Mouse (Mus musculus) C2C12 (cell line): Measurements from ENCODE around the gene Rgs6. TPM values are rescaled to one million over a fixed set of nuclear protein-coding genes. Genes with fewer than 3 reads are reported as not detected.

Experiments
- H3K27me3 ChIP-seq: one replicate; pipeline ENCODE4 v1.6.1; 2011; ENCODE audit not compliant: control insufficient read depth, insufficient read depth, insufficient read length
- H3K36me3 ChIP-seq: one replicate; pipeline ENCODE4 v1.6.1; 2011; ENCODE audit not compliant: control insufficient read depth, insufficient read depth
- H3K4me3 ChIP-seq: one replicate; pipeline ENCODE4 v1.5.1; 2011; ENCODE audit warnings: mild to moderate bottlenecking, control low read depth; ENCODE audit not compliant: poor library complexity, insufficient read depth, severe bottlenecking
- H3K79me2 ChIP-seq: one replicate; pipeline ENCODE4 v1.6.1; 2011; ENCODE audit not compliant: control insufficient read depth, insufficient read depth
- H3K79me3 ChIP-seq: one replicate; pipeline ENCODE4 v1.6.1; 2011; ENCODE audit warnings: low read depth, control low read depth
- H3ac ChIP-seq: one replicate; pipeline ENCODE3; 2011; ENCODE audit warnings: low read depth; ENCODE audit not compliant: control insufficient read depth, insufficient read length
- CEBPB ChIP-seq: IDR thresholded peaks from one replicate; pipeline ENCODE4 v1.6.1; 2011; ENCODE audit warnings: low read depth, mild to moderate bottlenecking, control low read depth, moderate library complexity
- CTCF ChIP-seq: IDR thresholded peaks from one replicate; pipeline ENCODE4 v1.5.1; 2011; ENCODE audit not compliant: control insufficient read depth, insufficient read depth, insufficient read length
- FOSL1 ChIP-seq: IDR thresholded peaks from one replicate; pipeline ENCODE4 v1.8.0; 2011; ENCODE audit warnings: mild to moderate bottlenecking, low read length; ENCODE audit not compliant: poor library complexity, insufficient read depth, severe bottlenecking
- MAX ChIP-seq: IDR thresholded peaks from one replicate; pipeline ENCODE4 v1.6.1; 2011; ENCODE audit warnings: mild to moderate bottlenecking, control low read depth
- MYOD1 ChIP-seq: IDR thresholded peaks from one replicate; pipeline ENCODE4 v1.6.1; 2011; ENCODE audit warnings: low read depth; ENCODE audit not compliant: control insufficient read depth, insufficient read length
- MYOG ChIP-seq: IDR thresholded peaks from one replicate; pipeline ENCODE4 v1.6.1; 2011; ENCODE audit not compliant: control insufficient read depth, insufficient read length; ENCODE audit errors: extremely low read depth
- USF1 ChIP-seq: IDR thresholded peaks from one replicate; pipeline ENCODE4 v1.6.1; 2011; ENCODE audit warnings: low read depth, mild to moderate bottlenecking, control low read depth, moderate library complexity
- polyA plus RNA-seq: library from polyadenylated mRNA; unstranded; fragments of >200 nt; fragmentation: generic; extraction: Trizol; gene quantifications from one replicate; pipeline ENCODE4 v1.2.1, GENCODE M21; 2012; ENCODE audit warnings: missing spikeins

Rgs6 gene
- polyA plus RNA-seq, 1 experiment, result not detected

GRCm38 (mm10) chr12:82776686-82777085 lies 188.6 kb downstream of the Rgs6 start:
- Histone ChIP-seq H3K79me2 (no peaks in the 10 kb centered on the region), H3K79me3 (no peaks in the 10 kb centered on the region), H3K4me3 (no peak overlapping the region), H3ac (no peak overlapping the region), H3K27me3 (no peaks in the 10 kb centered on the region), H3K36me3 (no peaks in the 10 kb centered on the region)
- no peak for TF ChIP-seq MYOD1
- no peak for TF ChIP-seq USF1
- no peak for TF ChIP-seq CEBPB
- TF ChIP-seq MAX, result no peak
- no peak for TF ChIP-seq MYOG
- TF ChIP-seq FOSL1, result no peak
- TF ChIP-seq CTCF, result no peak

GRCm38 (mm10) chr12:82780936-82781335 lies 192.8 kb downstream of the Rgs6 start:
- H3K4me3 ChIP-seq, result no peak overlapping the region
- no peaks in the 10 kb centered on the region for H3K79me3 ChIP-seq
- no peak for TF ChIP-seq USF1
- TF ChIP-seq MYOG, result no peak
- no peak for TF ChIP-seq CTCF
- no peak for TF ChIP-seq MYOD1
- TF ChIP-seq FOSL1, result no peak
- no peak for TF ChIP-seq MAX
- TF ChIP-seq CEBPB, result no peak
- no peaks in the 10 kb centered on the region for H3K79me2 ChIP-seq
- no peak overlapping the region for H3ac ChIP-seq
- H3K27me3 ChIP-seq, result no peaks in the 10 kb centered on the region
- H3K36me3 ChIP-seq, result no peaks in the 10 kb centered on the region

GRCm38 (mm10) chr12:82781414-82781813 lies 193.3 kb downstream of the Rgs6 start:
- no peaks in the 10 kb centered on the region for H3K36me3 ChIP-seq
- no peak overlapping the region for H3K4me3 ChIP-seq
- H3K79me3 ChIP-seq, result no peaks in the 10 kb centered on the region
- no peak overlapping the region for H3ac ChIP-seq
- H3K79me2 ChIP-seq, result no peaks in the 10 kb centered on the region
- no peaks in the 10 kb centered on the region for H3K27me3 ChIP-seq
- no peak for TF ChIP-seq CEBPB
- TF ChIP-seq FOSL1, result no peak
- no peak for TF ChIP-seq USF1
- TF ChIP-seq MYOG, result no peak
- TF ChIP-seq CTCF, result no peak
- TF ChIP-seq MYOD1, result no peak
- no peak for TF ChIP-seq MAX

- H3K79me2 ChIP-seq, result no peaks in the 10 kb centered on the region
- H3K79me3 ChIP-seq, result no peaks in the 10 kb centered on the region
- no peak overlapping the region for H3ac ChIP-seq
- no peak overlapping the region for H3K4me3 ChIP-seq
- TF ChIP-seq MAX (no peak), CEBPB (no peak)
- no peaks in the 10 kb centered on the region for H3K36me3 ChIP-seq
- no peaks in the 10 kb centered on the region for H3K27me3 ChIP-seq
Observed at GRCm38 (mm10) chr12:82792122-82792521, 204.0 kb downstream of the Rgs6 start.

- no peak for TF ChIP-seq FOSL1
- no peak for TF ChIP-seq CTCF
- TF ChIP-seq MYOG, result no peak
- no peak for TF ChIP-seq USF1
- TF ChIP-seq MAX, result no peak
- H3K27me3 ChIP-seq, result no peaks in the 10 kb centered on the region
- no peaks in the 10 kb centered on the region for H3K79me2 ChIP-seq
- no peaks in the 10 kb centered on the region for H3K79me3 ChIP-seq
- H3K36me3 ChIP-seq, result no peaks in the 10 kb centered on the region
- no peak overlapping the region for H3K4me3 ChIP-seq
- no peak overlapping the region for H3ac ChIP-seq
Observed at GRCm38 (mm10) chr12:82799892-82800291, 211.8 kb downstream of the Rgs6 start.

GRCm38 (mm10) chr12:82801736-82802135 lies 213.6 kb downstream of the Rgs6 start:
- no peak overlapping the region for H3ac ChIP-seq
- H3K27me3 ChIP-seq, result no peaks in the 10 kb centered on the region
- no peak for TF ChIP-seq MAX
- H3K79me3 ChIP-seq, result no peaks in the 10 kb centered on the region
- no peaks in the 10 kb centered on the region for H3K36me3 ChIP-seq
- H3K4me3 ChIP-seq, result no peak overlapping the region
- H3K79me2 ChIP-seq, result no peaks in the 10 kb centered on the region
